In the genomic region with DNA sequence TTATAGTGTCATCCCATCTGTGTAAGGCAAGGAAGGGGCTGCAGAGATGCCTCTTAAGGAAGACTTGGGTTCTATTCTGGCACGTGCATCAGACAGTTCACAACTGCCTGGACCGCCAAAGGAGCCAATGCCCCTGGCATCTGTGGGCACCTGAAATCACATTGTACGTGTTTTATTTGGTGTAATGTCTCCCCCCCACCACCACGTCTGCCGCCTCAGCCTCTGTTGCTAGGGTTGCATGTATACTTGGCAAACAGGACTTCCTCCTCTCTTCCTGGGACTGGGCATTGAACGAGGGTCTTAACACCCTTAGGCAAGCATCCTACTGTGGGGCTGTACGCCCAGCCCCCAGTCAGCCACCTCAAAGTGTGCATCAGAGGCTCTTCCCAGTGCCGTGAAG, we compare ENCODE assay signal across 19 mouse cellular contexts. TPM values are rescaled to one million over a fixed set of nuclear protein-coding genes. Genes with fewer than 3 reads are reported as not detected.
DNase-seq lines count a peak whose midpoint lies in the region; ATAC-seq lines count a peak whose summit lies in the region.
"Had no signal": no experiment of that assay in that cellular context is flagged by ENCODE, and none has a peak within 500 bp of the region (broad histone marks: within the 10 kb centered on the region; RNA-seq: fewer than 3 reads in every experiment).

No protein-coding gene starts in this region.

- H3K27me3 ChIP-seq in neural tube, embryonic 11.5 days (ENCODE audit: control insufficient read depth, insufficient read depth, low read length), result no peaks in the 10 kb centered on the region
- H3K27me3 ChIP-seq in forebrain, embryonic 14.5 days (replicated peaks; ENCODE audit: control insufficient read depth, insufficient read depth, low read length), result no peaks in the 10 kb centered on the region
- H3K27me3 ChIP-seq in midbrain, embryonic 11.5 days (ENCODE audit: control insufficient read depth, insufficient read depth, low read length), result no peaks in the 10 kb centered on the region
- H3K27me3 ChIP-seq: embryonic facial prominence, embryonic 15.5 days; hindbrain, embryonic 15.5 days; Patski had no signal

- WGBS in neural tube, embryonic 11.5 days, result 53% methylated on average over 8 of the region's 8 CpGs
- 14% methylated on average over 7 of the region's 8 CpGs for WGBS in forebrain, embryonic 14.5 days
- 27% methylated on average over 8 of the region's 8 CpGs for WGBS in midbrain, embryonic 11.5 days

- peak overlapping the region; percentile 60; the same call in 1 of the 2 replicates for H3K9ac ChIP-seq in neural tube, embryonic 11.5 days (ENCODE audit: low read length)
- H3K9ac ChIP-seq in forebrain, embryonic 14.5 days (ENCODE audit: low read length), result no peak overlapping the region
- no peak overlapping the region; the same call in 1 of the 2 replicates for H3K9ac ChIP-seq in midbrain, embryonic 11.5 days (ENCODE audit: low read length)
- H3K9ac ChIP-seq: liver, postnatal 0 days had no signal

- peak overlapping the region; percentile 86 for H3K27ac ChIP-seq in neural tube, embryonic 11.5 days (ENCODE audit: low read depth, low read length)
- H3K27ac ChIP-seq in forebrain, embryonic 14.5 days (ENCODE audit: low read depth, low read length), result peak overlapping the region; percentile 96
- peak overlapping the region; percentile 94 for H3K27ac ChIP-seq in midbrain, embryonic 11.5 days (ENCODE audit: low read depth, low read length)

- ATAC-seq in neural tube, embryonic 11.5 days (ENCODE audit: insufficient read depth, low FRiP score, low TSS enrichment), result no peak
- ATAC-seq in forebrain, embryonic 14.5 days, result no peak
- ATAC-seq in midbrain, embryonic 11.5 days (ENCODE audit: low FRiP score), result no peak
- no peak for ATAC-seq in CD4-positive, CD25-positive, alpha-beta regulatory T cell, adult 4 months
- ATAC-seq: activated CD4-positive, CD25-positive, alpha-beta regulatory T cell, adult 4 months; liver, postnatal 0 days; Patski had no signal

- H3K36me3 ChIP-seq in neural tube, embryonic 11.5 days (ENCODE audit: control insufficient read depth, insufficient read depth, low read length), result no peaks in the 10 kb centered on the region
- no peaks in the 10 kb centered on the region for H3K36me3 ChIP-seq in forebrain, embryonic 14.5 days (ENCODE audit: control insufficient read depth, insufficient read depth, low read length)
- no peaks in the 10 kb centered on the region for H3K36me3 ChIP-seq in midbrain, embryonic 11.5 days (ENCODE audit: control insufficient read depth, insufficient read depth, low read length)
- H3K36me3 ChIP-seq: embryonic facial prominence, embryonic 15.5 days; hindbrain, embryonic 15.5 days had no signal

- no peaks in the 10 kb centered on the region for H3K9me3 ChIP-seq in neural tube, embryonic 11.5 days (ENCODE audit: control insufficient read depth, low read length)
- H3K9me3 ChIP-seq in forebrain, embryonic 14.5 days (replicated peaks; ENCODE audit: control insufficient read depth, low read length), result no peaks in the 10 kb centered on the region
- no peaks in the 10 kb centered on the region for H3K9me3 ChIP-seq in midbrain, embryonic 11.5 days (ENCODE audit: control insufficient read depth, low read length)
- H3K9me3 ChIP-seq: embryonic facial prominence, embryonic 15.5 days; hindbrain, embryonic 15.5 days had no signal

- no peak for DNase-seq in neural tube, embryonic 11.5 days (ENCODE audit: low spot score)
- DNase-seq in neural tube, embryonic 10.5 days (ENCODE audit: extremely low spot score, low spot score), result no peak
- peak; percentile 39 for DNase-seq in forebrain, embryonic 14.5 days (ENCODE audit: low spot score)
- peak; percentile 89 for DNase-seq in midbrain, embryonic 11.5 days (ENCODE audit: low spot score, missing footprints)
- DNase-seq in kidney, adult 9 months, result no peak
- no peak for DNase-seq in layer of hippocampus, postnatal 10 days (ENCODE audit: low spot score in 2 of 2)
- DNase-seq: adrenal gland, postnatal 14 days; cerebellum, adult 9-10 months; kidney, adult 2 months; kidney, postnatal 25 days; liver; liver, postnatal 0 days; thymus, postnatal 4 days had no signal

- H3K4me1 ChIP-seq in neural tube, embryonic 11.5 days (ENCODE audit: control insufficient read depth, insufficient read depth, low read length), result peaks cover 15% of the 10 kb centered on the region
- peaks cover 12% of the 10 kb centered on the region for H3K4me1 ChIP-seq in forebrain, embryonic 14.5 days (ENCODE audit: control insufficient read depth, insufficient read depth, low read length)
- peaks cover 38% of the 10 kb centered on the region for H3K4me1 ChIP-seq in midbrain, embryonic 11.5 days (ENCODE audit: control insufficient read depth, insufficient read depth, low read length)

- H3K4me2 ChIP-seq in neural tube, embryonic 11.5 days (ENCODE audit: low read depth), result no peak overlapping the region; the same call in 1 of the 2 replicates
- H3K4me2 ChIP-seq in forebrain, embryonic 14.5 days (ENCODE audit: low read length), result no peak overlapping the region
- no peak overlapping the region; the same call in 1 of the 2 replicates for H3K4me2 ChIP-seq in midbrain, embryonic 11.5 days

- H3K4me3 ChIP-seq in neural tube, embryonic 11.5 days (ENCODE audit: low read depth, low read length), result no peak overlapping the region
- H3K4me3 ChIP-seq in forebrain, embryonic 14.5 days (ENCODE audit: low read depth, low read length), result no peak overlapping the region
- no peak overlapping the region for H3K4me3 ChIP-seq in midbrain, embryonic 11.5 days (ENCODE audit: low read depth, low read length)

RNA-seq across cellular contexts. Expression of a gene that starts 24.2 kb away (rescaled TPM):
- polyA plus RNA-seq in neural tube, embryonic 11.5 days (2014; fragmentation: Nextera tagmentation; extraction: Ambion mirVana), result 138 and 147 TPM in 2 replicates
- polyA plus RNA-seq in forebrain, embryonic 14.5 days (2014; fragmentation: Nextera tagmentation; extraction: Ambion mirVana), result 63.3 and 69.4 TPM in 2 replicates
- polyA plus RNA-seq in midbrain, embryonic 11.5 days (2014; fragmentation: Nextera tagmentation; extraction: Ambion mirVana), result 199 and 227 TPM in 2 replicates
- polyA plus RNA-seq in CD4-positive, CD25-positive, alpha-beta regulatory T cell, adult 4 months (2017; shearing (Covaris generic)), result not detected
- total RNA-seq in layer of hippocampus, postnatal 10 days (2021), result 10 to 100 TPM; 73.0 to 76.2 TPM
- total RNA-seq: neutrophil, adult 5-6 weeks had no signal
- polyA plus RNA-seq: activated CD4-positive, CD25-positive, alpha-beta regulatory T cell, adult 4 months had no signal

RNA-seq across cellular contexts. Expression of a gene that starts 56.4 kb away (rescaled TPM):
- 799 and 803 TPM in 2 replicates for polyA plus RNA-seq in neural tube, embryonic 11.5 days (2014; fragmentation: Nextera tagmentation; extraction: Ambion mirVana)
- 1,083 and 1,200 TPM in 2 replicates for polyA plus RNA-seq in forebrain, embryonic 14.5 days (2014; fragmentation: Nextera tagmentation; extraction: Ambion mirVana)
- polyA plus RNA-seq in midbrain, embryonic 11.5 days (2014; fragmentation: Nextera tagmentation; extraction: Ambion mirVana), result 745 and 840 TPM in 2 replicates
- 100 to 1,000 TPM; 486 to 529 TPM for polyA plus RNA-seq in CD4-positive, CD25-positive, alpha-beta regulatory T cell, adult 4 months (2017; shearing (Covaris generic))
- total RNA-seq in layer of hippocampus, postnatal 10 days (2021), result 100 to 1,000 TPM; 732 to 825 TPM

Comparison
In these comparisons a context has a peak if more than half of its experiments do, and no peak if none do; other contexts are left out.
1. DNase-seq: peak in forebrain, embryonic 14.5 days (single experiment) and midbrain, embryonic 11.5 days (single experiment); none in neural tube, embryonic 11.5 days (single experiment), neural tube, embryonic 10.5 days (single experiment), kidney, adult 9 months (single experiment) and layer of hippocampus, postnatal 10 days (0 of 2).
2. RNA of a gene that starts 24.2 kb away (polyA plus RNA-seq): 199 to 227 TPM in midbrain, embryonic 11.5 days, 138 to 147 TPM in neural tube, embryonic 11.5 days and 63.3 to 69.4 TPM in forebrain, embryonic 14.5 days; not detected in CD4-positive, CD25-positive, alpha-beta regulatory T cell, adult 4 months; every median in the first group is over 10 times any median in the second.
3. Peak in every context shown above with its lines, with median percentiles within 50 percentile points of each other: H3K27ac ChIP-seq.